Mouse (Mus musculus): ENCODE measurements at regions not wholly inside any gene's neighbourhood (a gene's known extent, or its start where the extent isn't known, plus 50 kb on each side); places are given as distances from the start of the nearest gene placed in this dataset.

DNA sequence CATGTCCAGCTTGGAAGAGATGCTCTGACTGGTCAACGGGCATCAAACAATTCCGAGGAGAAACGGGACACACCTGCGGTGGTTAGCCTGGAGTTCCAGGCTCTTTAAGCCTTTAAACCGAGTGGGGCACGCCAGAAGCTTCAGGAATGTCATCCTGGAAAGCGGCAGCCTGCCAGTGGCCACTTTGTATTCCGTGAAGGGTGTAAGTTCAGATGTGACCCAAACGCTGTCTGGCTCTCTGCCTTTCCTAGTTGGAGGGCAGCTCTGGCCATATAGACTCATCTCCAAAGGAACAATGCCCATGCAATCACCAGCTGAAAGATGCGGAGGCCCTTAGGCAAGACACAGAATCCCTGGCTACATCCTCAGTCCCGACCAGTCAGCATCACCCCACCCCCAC is 597.8 kb upstream of the Gm10131 start:
- DNase-seq (ENCODE audit: low spot score in 2 of 2), result no peak

GRCm38 (mm10) chr8:34703351-34703750 is 591.8 kb upstream of the Gm10131 start:
- DNase-seq (ENCODE audit: low spot score in 2 of 2), result no peak

DNA sequence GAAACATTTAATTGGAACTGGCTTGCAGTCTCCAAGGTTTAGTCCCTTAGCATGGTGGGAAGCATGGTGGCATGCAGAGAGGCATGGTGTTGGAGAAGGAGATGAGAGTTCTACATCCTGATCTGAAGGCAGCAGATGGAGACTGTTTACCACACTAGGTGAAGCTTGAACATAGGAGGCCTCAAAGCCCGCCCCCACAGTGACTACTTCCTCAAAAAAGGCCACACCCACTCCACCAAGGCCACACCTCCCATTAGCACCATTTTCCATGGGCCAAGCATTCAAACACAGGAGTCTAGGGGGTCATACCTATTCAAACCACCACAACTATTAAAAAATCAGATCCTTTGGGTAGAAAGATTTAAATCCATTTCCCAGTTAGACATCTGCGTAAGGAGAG is 591.3 kb upstream of the Gm10131 start:
- no peak for DNase-seq (ENCODE audit: low spot score in 2 of 2)

- DNase-seq (ENCODE audit: low spot score in 2 of 2), result no peak
Observed at GRCm38 (mm10) chr8:34699015-34699414, 587.5 kb upstream of the Gm10131 start.

- no peak for DNase-seq (ENCODE audit: low spot score in 2 of 2)
Observed at GRCm38 (mm10) chr8:34696365-34696764, 584.8 kb upstream of the Gm10131 start.

DNA sequence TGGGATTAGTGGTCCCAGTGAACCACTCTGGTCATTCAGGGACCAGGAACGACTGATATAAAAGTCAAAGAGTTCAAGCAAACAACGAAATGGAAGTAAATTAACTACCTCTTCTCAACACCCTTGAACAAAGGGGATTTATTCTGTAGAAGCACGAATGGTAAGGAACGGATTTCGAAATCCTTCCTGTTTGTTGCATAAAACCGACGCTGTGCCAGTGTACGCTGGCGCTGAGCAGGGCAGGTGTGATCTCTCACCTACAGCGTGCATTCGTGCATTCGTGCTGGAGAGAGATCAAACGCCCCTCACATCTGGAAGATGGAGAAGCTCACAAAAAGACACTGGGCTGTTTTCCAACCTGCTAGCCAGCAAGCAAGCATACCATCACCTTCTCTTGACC is 581.1 kb upstream of the Gm10131 start:
- no peak for DNase-seq (ENCODE audit: low spot score in 2 of 2)

GRCm38 (mm10) chr8:34691776-34692175 is 580.2 kb upstream of the Gm10131 start:
- no peak for DNase-seq (ENCODE audit: low spot score in 2 of 2)

GRCm38 (mm10) chr8:34689825-34690493 is 578.4 kb upstream of the Gm10131 start:
- DNase-seq (ENCODE audit: low spot score in 2 of 2), result no peak

DNA sequence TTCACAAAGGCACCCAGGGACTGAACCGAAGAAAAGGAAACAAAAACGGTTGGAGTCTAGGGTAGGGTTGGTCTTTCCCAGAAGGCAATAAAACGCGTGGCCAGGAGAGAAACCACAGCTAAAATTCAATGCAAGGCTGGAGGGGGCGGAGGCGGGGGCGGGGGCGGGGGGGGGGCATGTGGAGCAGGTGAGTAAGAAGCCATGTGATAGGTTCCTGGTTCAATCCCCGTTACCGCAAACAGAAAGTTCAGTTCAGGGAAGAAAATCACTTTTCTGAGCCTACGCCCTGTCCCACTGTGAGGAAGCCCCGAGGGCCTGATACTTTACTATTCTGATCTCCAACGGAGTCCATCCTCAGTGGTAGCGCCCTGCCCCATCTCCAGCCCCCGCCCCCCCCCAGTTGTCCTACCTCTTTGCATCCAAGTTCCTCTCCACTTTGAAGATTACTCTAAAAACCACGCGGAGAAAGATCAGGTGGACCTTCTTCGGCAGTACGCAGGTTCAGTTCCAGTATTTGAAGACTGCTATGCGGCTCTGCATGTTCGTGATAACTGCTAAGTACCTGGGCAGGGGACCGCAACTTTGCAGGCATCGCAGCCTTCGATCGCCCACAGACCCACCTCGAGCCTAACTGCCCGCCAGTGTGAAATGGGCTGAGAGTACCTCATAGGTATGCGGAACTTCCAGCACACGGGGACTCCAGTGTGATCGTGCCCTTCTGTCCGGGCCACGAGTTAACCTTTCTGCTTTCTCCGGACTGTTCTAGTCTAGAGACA is 577.7 kb upstream of the Gm10131 start:
- no peak for DNase-seq (ENCODE audit: low spot score in 2 of 2)

GRCm38 (mm10) chr8:34688396-34689048 is 577.0 kb upstream of the Gm10131 start:
- DNase-seq (ENCODE audit: low spot score in 2 of 2), result no peak

DNA sequence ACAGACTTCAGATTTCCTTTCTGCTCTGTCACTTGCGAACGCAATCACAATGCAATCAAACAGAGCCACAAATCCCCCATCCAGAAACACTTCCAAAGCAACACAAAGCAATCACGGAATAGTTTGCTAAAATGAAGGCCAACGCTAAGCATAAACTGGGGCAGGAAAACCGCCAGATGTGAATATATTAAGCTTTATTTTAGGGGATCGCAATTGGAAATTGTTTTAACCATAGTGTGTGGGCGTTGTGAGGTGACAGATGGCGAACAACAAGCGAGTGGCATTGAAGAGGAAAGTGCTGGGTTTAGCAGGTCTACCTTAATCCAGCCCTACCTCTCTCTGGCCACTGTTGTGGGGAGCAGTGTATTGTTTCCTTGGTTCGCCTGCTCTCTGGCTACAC is 574.8 kb upstream of the Gm10131 start:
- DNase-seq (ENCODE audit: low spot score in 2 of 2), result no peak

- DNase-seq (ENCODE audit: low spot score in 2 of 2), result no peak
Observed at GRCm38 (mm10) chr8:34684683-34685082, 573.1 kb upstream of the Gm10131 start.

GRCm38 (mm10) chr8:34683173-34683572 is 571.6 kb upstream of the Gm10131 start:
- DNase-seq (ENCODE audit: low spot score in 2 of 2), result no peak

GRCm38 (mm10) chr8:34682221-34682620 is 570.7 kb upstream of the Gm10131 start:
- DNase-seq (ENCODE audit: low spot score in 2 of 2), result no peak

DNA sequence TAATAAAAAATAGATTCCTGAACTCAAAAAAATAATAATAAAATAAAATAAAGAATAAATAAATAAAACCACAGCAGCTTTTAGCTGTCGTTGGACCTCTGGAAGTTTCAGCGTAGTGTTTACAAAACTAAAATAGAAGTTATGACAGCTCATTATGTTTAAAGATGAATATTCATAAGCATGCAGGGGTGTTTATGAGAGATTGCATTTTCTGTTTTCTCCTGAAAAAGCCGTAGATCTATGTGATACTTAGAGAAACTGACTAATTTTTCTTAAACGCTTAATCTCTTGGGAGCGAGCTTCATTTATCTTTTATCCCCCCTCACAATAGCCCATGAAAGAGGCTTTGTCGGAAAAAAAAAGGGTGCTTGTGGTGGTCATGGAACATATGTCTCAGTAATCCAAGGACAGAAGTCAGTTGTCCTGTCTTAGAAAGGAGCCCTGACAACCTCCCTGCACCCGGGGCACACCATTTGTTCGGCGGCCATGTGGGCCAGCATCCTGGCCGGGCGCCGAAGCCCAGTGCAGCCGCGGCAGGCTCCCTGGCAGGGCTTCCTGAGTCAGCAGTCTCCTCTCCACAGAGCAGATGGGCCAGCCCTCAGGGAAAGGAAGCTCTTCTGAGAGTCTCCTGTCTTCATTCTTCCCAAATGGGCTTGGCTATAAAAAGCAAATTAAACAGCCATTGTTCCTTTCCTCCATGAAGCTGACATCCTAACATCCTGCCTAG is 568.2 kb upstream of the Gm10131 start:
- peak in 1 of 2 experiments; percentile 3 for DNase-seq (ENCODE audit: low spot score in 2 of 2)

- DNase-seq (ENCODE audit: low spot score in 2 of 2), result no peak
Observed at GRCm38 (mm10) chr8:34678879-34679278, 567.3 kb upstream of the Gm10131 start.

GRCm38 (mm10) chr8:34671716-34672115 is 560.2 kb upstream of the Gm10131 start:
- DNase-seq (ENCODE audit: low spot score in 2 of 2), result no peak

DNA sequence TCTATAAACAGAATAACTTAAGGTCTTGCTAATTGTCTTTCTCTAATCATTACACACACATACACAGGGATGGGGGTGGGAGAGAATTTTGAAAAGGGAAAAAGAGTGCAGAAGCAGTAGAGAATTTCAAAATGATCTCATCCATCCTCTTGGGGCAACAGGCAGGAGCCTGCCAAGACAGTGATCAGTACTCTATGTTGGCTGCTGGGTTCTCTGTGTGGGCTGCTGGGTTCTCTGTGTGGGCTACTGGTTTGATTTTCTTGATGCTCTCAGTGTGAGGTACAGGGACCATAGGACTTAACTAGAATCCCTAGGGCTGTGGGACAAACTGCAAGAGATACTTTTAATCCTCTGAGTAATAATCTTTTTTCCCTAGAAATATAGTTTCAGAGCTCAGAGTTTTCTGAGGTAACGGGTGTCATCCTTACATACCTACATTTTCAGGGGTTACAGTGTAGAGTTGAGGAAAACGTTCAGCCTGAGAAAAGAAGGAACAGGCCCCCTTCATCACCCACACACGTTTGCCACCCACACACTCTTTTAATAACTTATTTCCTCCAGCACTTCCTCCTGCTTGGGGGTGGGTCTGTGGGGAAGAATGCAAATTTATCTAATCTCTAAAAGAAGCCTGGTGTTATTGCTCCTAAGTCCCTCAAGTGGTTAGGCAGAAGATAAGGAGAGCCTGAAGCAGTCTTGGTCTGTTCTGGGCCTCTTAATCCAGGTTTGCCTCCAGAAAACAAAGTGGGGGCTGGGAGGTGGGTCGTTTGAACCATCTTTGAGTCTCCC is 559.6 kb upstream of the Gm10131 start:
- DNase-seq (ENCODE audit: low spot score in 2 of 2), result no peak

DNA sequence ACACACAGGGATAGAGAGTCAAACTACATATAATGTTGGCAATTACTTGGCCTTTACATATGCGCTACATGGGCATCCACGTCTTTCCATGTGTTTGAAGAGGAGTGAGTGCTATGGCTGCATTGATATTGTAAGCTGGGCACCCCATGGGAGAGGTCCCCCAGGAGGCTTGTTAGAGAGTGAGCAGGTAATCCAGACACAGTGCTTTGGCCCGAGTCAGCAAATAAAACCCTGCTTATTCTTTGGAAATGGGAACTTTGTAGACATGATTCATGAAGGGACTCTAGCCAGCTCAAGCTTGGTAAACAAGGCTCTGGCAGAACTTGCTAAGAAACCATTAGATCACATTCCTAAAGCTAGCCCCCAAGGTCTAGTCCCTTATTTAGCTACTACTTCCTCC is 557.6 kb upstream of the Gm10131 start:
- no peak for DNase-seq (ENCODE audit: low spot score in 2 of 2)

DNA sequence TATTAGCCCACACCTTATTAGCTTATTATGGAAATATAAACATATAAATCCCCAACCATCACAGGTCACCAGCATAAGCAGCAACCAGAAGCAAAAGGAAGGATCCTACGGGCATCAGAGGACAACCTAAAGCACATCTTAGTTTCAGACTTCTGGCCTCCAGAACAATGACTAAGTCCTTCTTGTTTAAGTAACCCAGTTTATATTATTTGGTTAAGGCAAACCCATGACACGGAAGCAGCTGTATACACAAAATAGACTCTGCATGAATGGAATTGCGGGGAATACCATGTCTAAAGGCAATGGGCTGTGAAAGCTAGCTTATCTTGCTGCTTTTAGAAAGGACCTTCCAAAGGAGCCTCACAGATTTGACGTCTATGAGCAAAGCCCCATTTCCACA is 552.9 kb upstream of the Gm10131 start:
- DNase-seq (ENCODE audit: low spot score in 2 of 2), result no peak

- DNase-seq (ENCODE audit: low spot score in 2 of 2), result no peak
Observed at GRCm38 (mm10) chr8:34662532-34662931, 551.0 kb upstream of the Gm10131 start.

Measured in gastrocnemius, adult 8-10 months (tissue).